Mouse (Mus musculus) forebrain, embryonic 12.5 days (tissue): ENCODE measurements around the gene Mapk8ip1. TPM values are rescaled to one million over a fixed set of nuclear protein-coding genes. Genes with fewer than 3 reads are reported as not detected.
A peak's percentile ranks its signal among the peaks of the same experiment; 100 is the strongest.

Source experiments
- ATAC-seq: fragments of 200-750 bp; cut with Nextera tagmentation; 2 replicates; pipeline ENCODE4 v1.8.0; 2017; ENCODE audit warnings: moderate TSS enrichment; ENCODE audit not compliant: low FRiP score
- H3K27ac ChIP-seq: fragments of 300-500 bp; sonication (generic); 2 replicates; pipeline ENCODE4 v1.5.1; 2016; ENCODE audit warnings: mild to moderate bottlenecking
- H3K27me3 ChIP-seq: fragments of 300-500 bp; sonication (generic); 2 replicates; pipeline ENCODE4 v1.6.1; 2016; ENCODE audit warnings: mild to moderate bottlenecking
- H3K36me3 ChIP-seq: fragments of 300-500 bp; sonication (generic); replicated peaks from 2 replicates; pipeline ENCODE4 v1.6.1; 2016; ENCODE audit warnings: mild to moderate bottlenecking
- H3K4me1 ChIP-seq: fragments of 300-500 bp; sonication (generic); 2 replicates; pipeline ENCODE4 v1.6.1; 2016
- H3K4me2 ChIP-seq: fragments of 300-500 bp; sonication (generic); 2 replicates; pipeline ENCODE4 v1.6.1; 2016; ENCODE audit warnings: mild to moderate bottlenecking, moderate library complexity
- H3K4me3 ChIP-seq: fragments of 300-500 bp; sonication (generic); replicated peaks from 2 replicates; pipeline ENCODE4 v1.5.1; 2016; ENCODE audit warnings: mild to moderate bottlenecking
- H3K9ac ChIP-seq: fragments of 300-500 bp; sonication (generic); 2 replicates; pipeline ENCODE4 v1.6.1; 2016; ENCODE audit warnings: mild to moderate bottlenecking
- H3K9me3 ChIP-seq: fragments of 300-500 bp; sonication (generic); 2 replicates; pipeline ENCODE4 v1.6.1; 2016
- WGBS: fragments of 180-500 bp; shearing (Covaris S2); methylation state at CpG from one replicate; pipeline ENCODE4 v1.1.7; 2016; 5-methylcytosine and 5-hydroxymethylcytosine counted together
- polyA plus RNA-seq: library from polyadenylated mRNA; unstranded; fragments of >200 nt; fragmentation: Nextera tagmentation; extraction: Ambion mirVana; gene quantifications from 2 replicates; pipeline ENCODE4 v1.2.1, GENCODE M21; 2016

Gene Mapk8ip1
- polyA plus RNA-seq, 1 experiment from 2014 or later = 83.5 TPM

- Histone ChIP-seq H3K27ac (no peak overlapping the region), H3K4me3 (no peak overlapping the region), H3K9me3 (no peaks in the 10 kb centered on the region), H3K27me3 (no peaks in the 10 kb centered on the region), H3K9ac (no peak overlapping the region), H3K4me1 (peaks cover 41% of the 10 kb centered on the region), H3K4me2 (no peak overlapping the region; the same call in 1 of the 2 replicates), H3K36me3 (peaks cover 59% of the 10 kb centered on the region)
- no peak for ATAC-seq
- 90% methylated on average over 30 of the region's 30 CpGs for WGBS
Measured at GRCm38 (mm10) chr2:92386821-92387570, 14.1 kb downstream of the Mapk8ip1 start.

DNA sequence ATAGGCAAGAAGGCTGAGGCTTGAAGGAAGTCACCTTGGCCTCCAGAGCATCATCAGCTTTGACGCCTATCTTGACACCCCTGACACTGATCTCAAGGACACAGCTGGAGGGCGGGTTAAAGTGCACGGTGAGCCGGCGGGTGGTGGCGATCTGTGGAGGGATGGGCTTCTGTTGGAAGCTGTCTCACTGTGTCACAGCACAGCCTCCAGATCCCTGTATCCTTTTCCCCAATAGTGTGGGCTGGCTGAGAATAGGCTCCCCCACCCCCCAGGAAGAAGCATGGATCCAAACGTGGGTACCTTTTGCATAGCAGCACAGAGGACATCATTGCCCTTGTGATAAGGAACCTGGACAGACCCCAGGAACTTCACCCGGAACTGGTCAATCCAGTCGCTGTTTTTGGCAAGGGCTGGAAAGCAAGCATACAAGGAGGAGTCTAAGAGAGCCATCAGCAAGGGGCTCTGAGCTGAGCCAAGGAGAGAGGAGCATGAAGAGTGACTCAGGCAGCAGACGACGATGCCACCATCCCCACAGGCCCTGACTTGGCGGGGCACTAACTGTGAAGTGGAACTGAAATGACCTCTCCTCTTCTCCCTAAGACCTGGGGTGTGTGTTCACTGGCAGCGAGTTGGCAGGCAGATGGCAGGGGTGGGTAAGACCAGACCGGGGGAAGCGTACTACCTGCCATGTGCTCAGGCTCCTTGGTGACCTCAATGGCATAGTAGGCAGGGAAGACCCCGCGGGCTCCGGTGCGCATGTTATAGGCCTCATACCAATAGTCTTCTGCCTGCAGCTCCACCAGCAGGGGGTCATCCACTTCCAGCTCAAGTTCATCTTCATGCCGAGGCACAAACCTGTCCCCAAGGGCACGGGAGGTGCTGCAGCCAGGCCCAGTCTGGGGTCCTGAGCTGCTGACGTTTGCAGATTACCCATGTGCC is 15.7 kb downstream of the Mapk8ip1 start:
- 88% methylated on average over 22 of the region's 22 CpGs for WGBS
- no peak overlapping the region for H3K9ac ChIP-seq
- no peaks in the 10 kb centered on the region for H3K27me3 ChIP-seq
- no peaks in the 10 kb centered on the region for H3K9me3 ChIP-seq
- peaks cover 25% of the 10 kb centered on the region for H3K4me1 ChIP-seq
- no peak for ATAC-seq
- peaks cover 75% of the 10 kb centered on the region for H3K36me3 ChIP-seq
- no peak overlapping the region for H3K4me3 ChIP-seq
- H3K4me2 ChIP-seq = no peak overlapping the region
- no peak overlapping the region for H3K27ac ChIP-seq

GRCm38 (mm10) chr2:92384101-92384500 is 17.0 kb downstream of the Mapk8ip1 start:
- no peaks in the 10 kb centered on the region for H3K9me3 ChIP-seq
- H3K27ac ChIP-seq = no peak overlapping the region
- no peak for ATAC-seq
- no peaks in the 10 kb centered on the region for H3K27me3 ChIP-seq
- WGBS = 78% methylated on average over 4 of the region's 4 CpGs
- H3K4me3 ChIP-seq = no peak overlapping the region
- peaks cover 88% of the 10 kb centered on the region for H3K36me3 ChIP-seq
- H3K4me1 ChIP-seq = peaks cover 16% of the 10 kb centered on the region
- H3K9ac ChIP-seq = no peak overlapping the region
- H3K4me2 ChIP-seq = no peak overlapping the region

- no peaks in the 10 kb centered on the region for H3K9me3 ChIP-seq
- ATAC-seq = no peak
Measured at GRCm38 (mm10) chr2:92382759-92383158, 18.3 kb downstream of the Mapk8ip1 start.

GRCm38 (mm10) chr2:92381901-92382588 is 19.0 kb downstream of the Mapk8ip1 start, which contains the start of gene 1700029I15Rik:
Gene 1700029I15Rik, plus strand, starts transcription at chr2:92382538.
- 86% methylated on average over 5 of the region's 5 CpGs for WGBS
- peaks cover 95% of the 10 kb centered on the region for H3K36me3 ChIP-seq

More at GRCm38 (mm10) chr2:92382759-92383158, 18.3 kb downstream of the Mapk8ip1 start:
- H3K9ac ChIP-seq = no peak overlapping the region
- peaks cover 5% of the 10 kb centered on the region for H3K4me1 ChIP-seq
- no peak overlapping the region for H3K4me2 ChIP-seq
- no peaks in the 10 kb centered on the region for H3K27me3 ChIP-seq
- H3K36me3 ChIP-seq = peaks cover 99% of the 10 kb centered on the region
- H3K27ac ChIP-seq = no peak overlapping the region
- no peak overlapping the region for H3K4me3 ChIP-seq
- 85% methylated on average over 4 of the region's 4 CpGs for WGBS

DNA sequence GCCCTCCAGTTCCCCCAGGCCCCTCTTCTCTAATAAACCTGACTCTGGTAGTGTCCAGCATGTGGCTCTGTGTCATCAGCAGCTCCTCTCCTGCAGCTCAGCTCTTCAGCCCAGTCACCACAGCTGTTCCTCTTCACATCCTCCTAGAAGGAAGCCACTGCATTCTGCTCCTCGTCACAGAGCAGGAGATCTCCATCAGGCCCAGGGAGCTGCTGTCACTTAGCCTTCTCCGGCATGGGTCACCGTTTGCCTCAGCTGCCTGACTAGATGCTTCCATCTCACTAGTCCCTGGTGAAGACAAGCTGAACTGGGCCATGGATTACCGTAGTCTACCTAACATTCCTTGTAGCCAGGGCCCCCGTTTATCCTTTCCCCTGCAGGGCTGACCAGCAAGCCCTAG is 19.9 kb downstream of the Mapk8ip1 start:
- Histone ChIP-seq H3K9ac (no peak overlapping the region), H3K27ac (no peak overlapping the region), H3K36me3 (peaks cover 86% of the 10 kb centered on the region), H3K4me2 (no peak overlapping the region), H3K9me3 (no peaks in the 10 kb centered on the region), H3K27me3 (no peaks in the 10 kb centered on the region), H3K4me3 (no peak overlapping the region), H3K4me1 (peaks cover 5% of the 10 kb centered on the region)
- 90% methylated on average over 5 of the region's 5 CpGs for WGBS
- no peak for ATAC-seq

More at GRCm38 (mm10) chr2:92381901-92382588, 19.0 kb downstream of the Mapk8ip1 start, which contains the start of gene 1700029I15Rik:
- ATAC-seq = no peak
- no peak within 1 kb of the TSS for H3K4me2 ChIP-seq
- no peak within 1 kb of the TSS for H3K27ac ChIP-seq
- no peak within 1 kb of the TSS for H3K9ac ChIP-seq
- H3K4me3 ChIP-seq = no peak within 1 kb of the TSS
- no peaks in the 10 kb centered on the region for H3K9me3 ChIP-seq
- H3K4me1 ChIP-seq = no peaks in the 10 kb centered on the region
- H3K27me3 ChIP-seq = no peaks in the 10 kb centered on the region

GRCm38 (mm10) chr2:92380495-92381050 is 20.5 kb downstream of the Mapk8ip1 start:
- no peak overlapping the region for H3K4me3 ChIP-seq
- H3K4me2 ChIP-seq = no peak overlapping the region
- ATAC-seq = no peak
- WGBS = 84% methylated on average over 6 of the region's 6 CpGs
- H3K36me3 ChIP-seq = peaks cover 80% of the 10 kb centered on the region
- H3K27me3 ChIP-seq = no peaks in the 10 kb centered on the region
- no peaks in the 10 kb centered on the region for H3K9me3 ChIP-seq
- H3K27ac ChIP-seq = no peak overlapping the region
- H3K4me1 ChIP-seq = peaks cover 10% of the 10 kb centered on the region
- H3K9ac ChIP-seq = no peak overlapping the region

DNA sequence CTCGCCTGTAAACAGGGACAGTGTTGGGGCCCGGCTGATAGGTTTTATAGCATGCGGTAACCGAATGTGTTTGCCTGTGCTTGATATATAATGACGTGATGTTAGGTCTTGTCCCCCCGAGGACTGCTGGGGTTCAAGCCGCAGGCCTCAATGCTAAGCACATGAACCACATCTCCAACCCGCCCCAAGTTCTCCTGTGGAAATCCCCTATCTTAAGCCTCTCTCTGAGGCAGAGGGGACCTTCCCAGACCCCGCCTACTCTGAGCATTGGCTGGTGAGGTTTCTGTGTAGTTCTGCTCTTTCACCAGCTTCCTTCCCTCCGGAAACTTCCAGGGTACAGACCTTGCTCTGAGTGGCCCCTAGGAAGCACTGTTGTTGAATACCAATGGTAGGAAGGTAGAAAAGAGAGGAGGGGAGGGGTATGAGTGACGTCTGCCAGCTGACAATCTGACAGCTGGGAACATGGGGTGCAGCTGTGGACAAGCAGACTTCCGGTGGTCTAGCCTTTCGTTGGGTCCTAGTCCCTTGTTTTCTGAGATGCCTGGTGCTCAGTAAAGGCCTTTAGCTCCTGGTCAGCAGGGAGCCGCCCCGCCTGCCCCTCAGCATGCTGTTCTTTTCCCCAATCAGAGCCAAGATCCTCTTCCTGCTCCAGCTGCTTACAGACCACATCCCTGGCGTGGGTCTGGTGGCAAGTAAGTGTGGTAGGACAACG is 21.1 kb downstream of the Mapk8ip1 start:
- peaks cover 12% of the 10 kb centered on the region for H3K4me1 ChIP-seq
- H3K9me3 ChIP-seq = no peaks in the 10 kb centered on the region
- no peak overlapping the region for H3K4me2 ChIP-seq
- no peak overlapping the region for H3K27ac ChIP-seq
- no peak for ATAC-seq
- no peak overlapping the region for H3K4me3 ChIP-seq
- 85% methylated on average over 17 of the region's 17 CpGs for WGBS
- no peak overlapping the region for H3K9ac ChIP-seq
- H3K27me3 ChIP-seq = no peaks in the 10 kb centered on the region
- peaks cover 74% of the 10 kb centered on the region for H3K36me3 ChIP-seq

DNA sequence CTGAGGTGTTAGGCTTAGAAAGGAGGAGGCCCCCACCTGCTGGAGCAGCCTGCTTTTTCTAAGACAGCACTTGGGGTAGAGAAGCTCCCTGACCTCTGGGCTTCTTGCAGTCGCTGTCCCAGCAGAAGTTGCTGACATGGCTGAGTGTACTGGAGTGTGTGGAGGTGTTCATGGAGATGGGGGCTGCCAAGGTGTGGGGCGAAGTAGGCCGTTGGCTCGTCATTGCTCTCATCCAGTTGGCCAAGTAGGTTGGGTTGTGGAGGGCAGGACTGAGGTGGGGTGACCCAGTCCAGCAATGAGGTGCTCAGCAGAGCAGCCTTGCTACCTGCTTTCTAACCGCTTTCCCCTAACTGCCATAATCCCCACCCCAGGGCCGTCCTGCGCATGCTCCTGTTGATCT is 23.7 kb downstream of the Mapk8ip1 start:
- peaks cover 47% of the 10 kb centered on the region for H3K36me3 ChIP-seq
- no peak overlapping the region for H3K9ac ChIP-seq

GRCm38 (mm10) chr2:92376300-92376699 is 24.8 kb downstream of the Mapk8ip1 start:
- Histone ChIP-seq H3K9ac (peak overlapping the region; percentile 74), H3K4me2 (peak overlapping the region; percentile 94), H3K36me3 (peaks cover 37% of the 10 kb centered on the region), H3K27me3 (peaks cover 10% of the 10 kb centered on the region), H3K4me3 (peak overlapping the region; percentile 72), H3K4me1 (peaks cover 44% of the 10 kb centered on the region), H3K9me3 (no peaks in the 10 kb centered on the region), H3K27ac (no peak overlapping the region)
- 86% methylated on average over 6 of the region's 6 CpGs for WGBS
- ATAC-seq = no peak

More for the DNA sequence above, 23.7 kb downstream of the Mapk8ip1 start:
- no peak overlapping the region for H3K4me2 ChIP-seq
- no peak for ATAC-seq
- 93% methylated on average over 7 of the region's 7 CpGs for WGBS
- no peaks in the 10 kb centered on the region for H3K9me3 ChIP-seq
- H3K27me3 ChIP-seq = 0 out of 2 replicates have a peak, but pooled peaks cover 1% of the 10 kb centered on the region
- H3K4me1 ChIP-seq = peaks cover 34% of the 10 kb centered on the region
- no peak overlapping the region for H3K4me3 ChIP-seq
- H3K27ac ChIP-seq = no peak overlapping the region

- peak overlapping the region; percentile 72 for H3K4me3 ChIP-seq
- peaks cover 32% of the 10 kb centered on the region for H3K36me3 ChIP-seq
- no peaks in the 10 kb centered on the region for H3K9me3 ChIP-seq
- H3K27me3 ChIP-seq = peaks cover 14% of the 10 kb centered on the region
- H3K9ac ChIP-seq = peak overlapping the region; percentile 74
- ATAC-seq = no peak
- peaks cover 50% of the 10 kb centered on the region for H3K4me1 ChIP-seq
- H3K27ac ChIP-seq = peak overlapping the region; percentile 90
- peak overlapping the region; percentile 94 for H3K4me2 ChIP-seq
- WGBS = 18% methylated on average over 10 of the region's 10 CpGs
Measured at GRCm38 (mm10) chr2:92375788-92376187, 25.3 kb downstream of the Mapk8ip1 start.
